Mouse (Mus musculus) gastrocnemius, postnatal 4 days (tissue): ENCODE data around the gene Fam98a. TPM values are rescaled to one million over a fixed set of nuclear protein-coding genes. Genes with fewer than 3 reads are reported as not detected.

Experiments used
- DNase-seq, 2 experiments: peaks; one replicate each; pipeline ENCODE4 v3.0.0; 2021 to 2022; ENCODE audit warnings: low spot score in 2 of 2, mixed read lengths in 2 of 2
- total RNA-seq, 2 experiments: library from RNA; stranded (reverse); gene quantifications; 2 replicates each; pipeline ENCODE4 v1.2.3; 2021

Fam98a gene
- total RNA-seq, 2 experiments from 2014 or later: 38.0 to 44.3 TPM

DNA sequence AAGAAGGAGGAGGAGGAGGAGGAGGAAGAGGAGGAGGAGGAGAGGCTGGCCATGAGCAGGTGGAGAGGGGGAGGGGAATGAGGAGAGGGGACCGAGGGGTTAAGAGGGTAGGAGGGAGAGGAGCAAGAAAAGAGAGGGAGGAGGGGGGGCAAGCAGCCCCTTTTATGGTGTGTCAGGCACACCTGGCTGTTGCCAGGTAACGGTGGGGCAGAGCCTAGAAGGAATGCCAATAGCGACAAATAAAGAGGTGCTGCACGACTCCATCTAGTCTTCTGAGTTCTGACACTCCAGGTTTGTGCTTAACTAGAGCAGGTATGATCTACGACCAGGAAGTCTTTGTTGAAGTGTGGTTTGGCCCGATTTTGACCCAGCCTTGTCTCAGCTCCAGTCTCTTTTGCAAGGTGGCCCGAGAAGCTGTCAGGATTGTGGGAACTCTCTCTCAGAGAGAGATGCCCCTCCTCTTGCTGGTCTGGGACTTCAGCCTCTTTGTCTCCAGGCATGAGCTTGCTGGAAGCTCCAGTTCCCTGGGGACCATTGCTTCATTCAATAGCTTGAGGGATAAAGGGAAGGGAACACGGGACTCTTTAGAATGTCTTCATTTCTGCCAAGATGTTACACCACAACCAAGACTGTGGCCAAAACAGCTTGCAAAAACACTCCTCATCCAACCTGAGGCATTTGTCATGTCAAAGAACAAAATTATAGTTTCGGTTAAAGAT, 29.2 kb downstream of the Fam98a start:
- peak in 1 of 2 experiments; percentile 47 for DNase-seq

DNA sequence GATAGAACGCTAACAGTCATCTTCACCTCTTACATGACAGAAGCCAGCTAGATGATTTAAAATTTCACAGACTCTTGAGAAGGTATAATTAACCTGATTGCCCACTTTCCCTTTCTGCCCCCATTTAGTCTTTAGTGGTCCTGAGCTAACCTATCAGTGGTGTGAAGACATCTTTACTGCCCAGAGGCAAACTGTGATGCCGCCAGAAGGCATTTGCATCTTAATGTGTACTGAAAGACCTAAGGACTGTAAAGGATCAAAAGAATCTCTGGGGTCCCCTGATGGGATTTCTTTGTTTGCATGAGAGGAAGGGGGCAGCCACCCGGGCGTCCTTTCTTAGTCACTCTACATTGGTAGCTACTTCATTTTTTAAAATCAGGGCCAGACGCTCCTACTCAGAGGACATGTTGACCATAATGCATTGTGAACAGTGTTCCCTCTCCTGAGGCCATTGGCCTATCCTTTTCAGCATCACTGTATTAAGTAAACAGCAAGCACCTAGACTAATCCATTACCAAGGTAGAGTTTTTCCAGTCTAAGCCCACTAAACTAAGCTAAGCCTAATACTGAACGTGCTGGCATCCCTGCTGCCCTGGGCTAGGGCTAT, 30.4 kb downstream of the Fam98a start:
- no peak for DNase-seq

- DNase-seq: no peak
These were observed 32.4 kb downstream of the Fam98a start for GRCm38 (mm10) chr17:75519239-75519900.

DNA sequence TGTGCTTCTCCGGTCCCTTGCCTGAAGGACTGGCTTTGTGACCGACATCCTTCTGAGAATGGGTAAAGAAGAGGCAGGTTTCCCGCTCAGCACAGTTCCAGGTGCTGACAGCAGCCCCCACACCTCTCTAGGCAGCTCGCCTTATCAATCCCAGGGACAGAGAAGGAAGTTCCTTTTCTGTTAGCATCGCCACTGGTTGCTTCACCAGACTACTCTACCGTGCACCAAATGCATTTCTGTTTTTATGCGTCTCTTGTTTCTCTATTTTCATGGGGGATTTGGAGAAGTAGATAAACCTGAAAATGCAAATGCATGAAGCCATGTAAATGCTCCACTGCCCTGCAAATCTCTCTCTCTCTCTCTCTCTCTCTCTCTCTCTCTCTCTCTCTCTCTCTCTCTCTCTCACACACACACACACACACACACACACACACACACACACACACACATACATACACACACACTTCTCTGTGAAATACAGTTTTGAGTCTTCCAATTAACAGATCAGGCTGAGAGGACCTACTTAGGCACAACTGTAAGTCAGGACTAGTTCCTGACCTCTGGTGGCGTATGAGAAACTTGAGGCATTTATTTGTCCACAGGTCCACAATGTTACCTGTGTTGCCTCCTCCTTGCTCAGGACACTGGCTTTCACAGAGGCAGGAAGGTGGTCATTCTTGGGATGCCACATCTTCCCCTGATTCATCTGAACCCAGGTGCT, 33.4 kb downstream of the Fam98a start:
- no peak for DNase-seq

DNA sequence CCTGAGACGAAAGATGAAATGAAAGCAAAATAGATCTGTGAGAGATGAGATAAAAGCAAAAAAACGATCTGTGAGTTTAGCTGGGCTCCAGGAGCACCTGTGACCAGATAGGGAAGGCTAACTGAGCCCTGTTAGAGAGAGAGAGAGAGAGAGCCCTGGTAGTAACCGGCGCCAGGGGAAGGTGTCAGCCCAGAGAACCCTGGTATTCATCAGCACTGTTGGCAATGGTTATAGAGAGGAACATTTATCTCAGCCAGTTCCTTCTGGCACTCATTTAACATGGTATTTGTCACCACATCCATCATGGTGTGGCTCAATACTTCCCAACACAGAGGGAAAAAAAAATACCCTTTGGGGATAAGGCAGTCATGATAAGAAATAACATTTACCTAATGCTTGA, 35.2 kb downstream of the Fam98a start:
- no peak for DNase-seq

DNA sequence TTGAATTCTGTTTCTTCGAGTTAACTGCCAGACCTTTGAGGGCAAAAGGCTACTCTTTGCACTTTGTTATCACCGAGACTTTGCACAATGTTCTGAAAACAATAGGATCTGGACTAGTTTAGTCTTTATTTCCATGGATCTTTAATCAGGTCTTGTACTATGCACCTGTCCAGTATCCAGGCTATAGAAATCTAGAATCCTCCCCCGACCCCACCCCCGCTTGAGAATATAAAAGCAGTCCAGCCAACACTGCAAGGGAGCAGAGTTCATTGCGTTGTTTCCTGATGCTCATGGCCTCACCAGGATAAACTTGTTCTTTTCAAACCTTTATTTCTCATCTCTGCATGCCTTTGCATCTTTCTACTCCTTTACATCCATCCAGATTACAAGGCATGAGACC, 42.5 kb downstream of the Fam98a start:
- DNase-seq: no peak

GRCm38 (mm10) chr17:75506708-75507641, 44.8 kb downstream of the Fam98a start:
- DNase-seq: no peak

DNA sequence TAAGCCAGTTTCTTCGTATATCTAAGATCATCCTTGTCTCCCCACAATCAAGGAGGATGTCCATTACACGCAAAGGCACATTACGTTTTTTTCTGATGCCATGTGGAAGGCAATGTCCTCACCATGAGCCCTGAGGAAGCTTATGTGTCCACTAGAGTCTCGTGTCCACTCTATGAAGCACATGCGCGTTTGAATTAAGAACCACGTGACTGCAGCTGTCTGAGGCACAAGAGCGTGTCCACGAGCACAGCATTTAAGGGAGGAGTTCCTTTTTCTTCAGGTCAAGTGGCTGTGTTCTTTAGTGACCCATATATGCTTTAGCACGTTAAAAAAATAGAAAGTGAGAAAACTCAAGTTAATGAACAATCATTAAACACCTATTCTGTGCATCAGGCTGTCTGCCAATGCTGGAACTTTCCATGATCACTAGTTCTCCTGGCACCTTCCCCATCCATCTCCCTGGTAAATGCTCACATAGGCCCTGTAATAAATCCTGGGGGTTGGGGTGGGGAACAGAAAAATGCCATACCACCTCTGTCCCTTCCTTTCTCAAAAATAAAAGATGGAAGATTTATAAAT, 45.6 kb downstream of the Fam98a start:
- no peak for DNase-seq

- DNase-seq: no peak
These were observed 46.7 kb downstream of the Fam98a start for GRCm38 (mm10) chr17:75505053-75505452.

DNA sequence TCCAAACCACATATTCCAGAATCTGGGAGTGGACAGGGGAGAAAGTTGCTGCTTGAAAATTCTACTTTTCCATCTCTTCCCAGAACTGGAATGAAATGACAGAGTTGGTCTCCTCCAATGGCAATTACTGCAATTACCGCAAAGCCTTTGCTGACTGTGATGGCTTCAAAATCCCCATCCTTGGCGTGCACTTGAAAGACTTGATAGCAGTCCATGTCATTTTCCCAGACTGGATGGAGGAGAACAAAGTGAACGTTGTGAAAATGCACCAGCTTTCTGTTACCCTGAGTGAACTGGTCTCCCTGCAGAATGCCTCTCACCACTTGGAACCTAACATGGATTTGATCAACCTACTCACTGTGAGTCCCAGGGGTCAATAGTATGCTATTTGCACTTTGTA, 48.7 kb downstream of the Fam98a start:
- DNase-seq: no peak

- no peak for DNase-seq
These were observed 53.5 kb downstream of the Fam98a start for GRCm38 (mm10) chr17:75498241-75498651.

- no peak for DNase-seq
These were observed 56.5 kb downstream of the Fam98a start for GRCm38 (mm10) chr17:75495213-75495612.

Other genes starting within 250 kb of the Fam98a start
- gene Rasgrp3, start 116.0 kb downstream of the Fam98a start, total RNA-seq: 10 to 100 TPM; 35.3 to 38.4 TPM